ENCODE assay signal across 8 mouse cellular contexts in the genomic region with DNA sequence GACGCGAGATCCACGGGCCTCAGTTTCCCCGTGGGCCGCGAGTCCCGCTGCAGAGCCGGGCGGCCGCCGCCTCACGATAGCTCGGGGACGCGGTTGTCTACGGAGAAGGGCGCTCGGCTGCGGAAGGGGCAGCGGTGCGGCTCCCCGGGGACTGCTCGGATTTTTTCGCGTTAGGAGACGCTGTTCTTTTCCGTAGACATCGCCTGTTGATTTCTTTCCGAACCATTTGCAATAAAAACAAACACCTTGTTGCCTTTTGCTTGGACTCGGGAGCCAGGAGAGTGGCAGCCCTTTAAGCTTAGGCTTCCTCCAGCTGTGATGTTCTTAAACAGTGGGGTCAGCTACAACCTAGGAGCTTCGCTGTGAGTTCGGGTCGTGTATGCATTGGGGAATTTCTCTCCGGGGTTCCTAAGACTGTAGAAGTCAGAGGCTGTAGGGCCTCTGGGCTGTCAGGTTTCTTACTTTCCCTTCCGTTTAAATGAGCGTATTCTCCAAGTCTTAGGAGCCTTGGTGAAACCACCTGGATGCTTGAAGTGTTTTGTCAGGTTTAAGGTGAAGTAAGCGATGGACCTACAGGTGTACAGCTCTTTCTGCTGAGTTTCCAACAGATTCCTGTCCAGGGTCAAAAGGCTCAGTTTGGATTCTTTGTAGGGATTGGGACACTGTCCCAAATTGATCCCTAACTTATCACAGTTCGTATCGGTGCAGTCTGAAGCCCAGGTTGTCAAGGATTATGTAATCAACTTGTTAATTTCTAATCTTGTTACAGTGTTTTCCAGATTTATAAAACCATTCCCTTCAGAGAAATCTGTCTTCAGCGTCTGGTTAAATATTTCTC. TPM values are rescaled to one million over a fixed set of nuclear protein-coding genes. Genes with fewer than 3 reads are reported as not detected.
DNase-seq lines count a peak whose midpoint lies in the region; ATAC-seq and TF ChIP-seq lines count a peak whose summit lies in the region.

No protein-coding gene starts in this region.

- ATAC-seq in lung, postnatal 0 days: peak; percentile 42

- peak overlapping the region; percentile 96 for H3K9ac ChIP-seq in lung, postnatal 0 days (replicated peaks; ENCODE audit: low read depth)

- H3K4me3 ChIP-seq in cerebellum, adult 2 months (replicated peaks; ENCODE audit: insufficient read depth, low read depth, low read length): peak overlapping the region; percentile 99
- peak overlapping the region; percentile 92 for H3K4me3 ChIP-seq in kidney, adult 2 months (ENCODE audit: insufficient read depth, low read depth, low read length)
- H3K4me3 ChIP-seq in lung, postnatal 0 days (ENCODE audit: low read depth, low read length): peak overlapping the region; percentile 90

- no peak for TF ChIP-seq EP300 in lung, postnatal 0 days (IDR thresholded peaks at IDR 0.05)

- TF ChIP-seq CTCF in cerebellum, adult 2 months (IDR thresholded peaks at IDR 0.05; ENCODE audit: borderline replicate concordance, insufficient read depth, low read depth, low read length): no peak
- TF ChIP-seq CTCF in kidney, adult 2 months (conservative IDR thresholded peaks at IDR 0.05; ENCODE audit: insufficient read depth, insufficient read length, low read depth, low read length): no peak
- TF ChIP-seq CTCF in lung, postnatal 0 days (IDR thresholded peaks at IDR 0.05): no peak

- no peaks in the 10 kb centered on the region for H3K9me3 ChIP-seq in lung, postnatal 0 days (ENCODE audit: low read length)

- H3K36me3 ChIP-seq in kidney, adult 2 months (ENCODE audit: control insufficient read depth, insufficient read depth, low read length): no peaks in the 10 kb centered on the region
- 0 out of 2 replicates have a peak, but pooled peaks cover 8% of the 10 kb centered on the region for H3K36me3 ChIP-seq in lung, postnatal 0 days (ENCODE audit: insufficient read depth, low read length)

- no peaks in the 10 kb centered on the region for H3K27me3 ChIP-seq in cerebellum, adult 2 months (ENCODE audit: control insufficient read depth, insufficient read depth, low read length)
- H3K27me3 ChIP-seq in kidney, adult 2 months (replicated peaks; ENCODE audit: control insufficient read depth, insufficient read depth, low read length): no peaks in the 10 kb centered on the region
- H3K27me3 ChIP-seq in lung, postnatal 0 days (replicated peaks; ENCODE audit: insufficient read depth, low read length): no peaks in the 10 kb centered on the region

- H3K4me1 ChIP-seq in cerebellum, adult 2 months (ENCODE audit: control insufficient read depth, insufficient read depth, low read length): peaks cover 16% of the 10 kb centered on the region; the same call in 1 of the 2 replicates
- peaks cover 8% of the 10 kb centered on the region; the same call in 1 of the 2 replicates for H3K4me1 ChIP-seq in kidney, adult 2 months (ENCODE audit: control insufficient read depth, insufficient read depth, low read length)
- peaks cover 7% of the 10 kb centered on the region; the same call in 1 of the 2 replicates for H3K4me1 ChIP-seq in lung, postnatal 0 days (ENCODE audit: insufficient read depth, low read depth, low read length)

- H3K4me2 ChIP-seq in lung, postnatal 0 days (replicated peaks; ENCODE audit: low read depth, low read length): peak overlapping the region; percentile 57

- H3K27ac ChIP-seq in cerebellum, adult 2 months (ENCODE audit: insufficient read depth, low read length): peak overlapping the region; percentile 90
- H3K27ac ChIP-seq in kidney, adult 2 months (ENCODE audit: insufficient read depth, low read depth, low read length): peak overlapping the region; percentile 89
- peak overlapping the region; percentile 97 for H3K27ac ChIP-seq in lung, postnatal 0 days (ENCODE audit: low read length)

- 0 out of 2 replicates have a peak, but pooled peaks have one; percentile 9 for TF ChIP-seq POLR2A in cerebellum, adult 2 months (IDR thresholded peaks at IDR 0.05; ENCODE audit: borderline replicate concordance, insufficient read depth, low read length)
- no peak for TF ChIP-seq POLR2A in kidney, adult 2 months (IDR thresholded peaks at IDR 0.05; ENCODE audit: low read depth, low read length)

- WGBS in cerebellum, adult 2 months: under 1% methylated on average over 40 of the region's 40 CpGs
- WGBS in kidney, adult 2 months: 1% methylated on average over 40 of the region's 40 CpGs
- 2% methylated on average over 40 of the region's 40 CpGs for WGBS in lung, postnatal 0 days

- DNase-seq in urinary bladder, postnatal 14 days (ENCODE audit: low spot score): peak; percentile 26
- no peak for DNase-seq in urinary bladder, postnatal 36 days (ENCODE audit: low spot score in 2 of 2)
- peak; percentile 53 to 67 for DNase-seq in cerebellum, adult 2 months
- peak; percentile 8 for DNase-seq in forelimb bud, embryonic 11.5 days (ENCODE audit: low read depth, low spot score)
- peak; percentile 54 for DNase-seq in kidney, adult 2 months
- DNase-seq in lung, postnatal 0 days (ENCODE audit: low spot score): peak; percentile 47
- peak; percentile 48 for DNase-seq in right cerebral cortex, postnatal 4 days
- no peak for DNase-seq in urinary bladder, postnatal 4 days (ENCODE audit: low spot score in 2 of 2)

RNA-seq across cellular contexts. Expression of a gene that starts 0.8 kb away (rescaled TPM):
- polyA plus RNA-seq in cerebellum, adult 2 months (2012; rRNA removed): 323 and 380 TPM in 2 replicates
- polyA plus RNA-seq in kidney, adult 2 months (2012; rRNA removed): 49.0 and 58.9 TPM in 2 replicates
- 93.6 and 100 TPM in 2 replicates for polyA plus RNA-seq in lung, postnatal 0 days (2015; fragmentation: Nextera tagmentation; extraction: Ambion mirVana)

Comparison
In these comparisons a context has a peak if more than half of its experiments do, and no peak if none do; other contexts are left out.
1. DNase-seq: peak in urinary bladder, postnatal 14 days (single experiment), cerebellum, adult 2 months (2 of 2), forelimb bud, embryonic 11.5 days (single experiment), kidney, adult 2 months (single experiment), lung, postnatal 0 days (single experiment) and right cerebral cortex, postnatal 4 days (single experiment); none in urinary bladder, postnatal 36 days (0 of 2) and urinary bladder, postnatal 4 days (0 of 2).
2. Peak in every context shown above with its lines, with median percentiles within 50 percentile points of each other: H3K27ac ChIP-seq and H3K4me3 ChIP-seq.